Mouse (Mus musculus): ENCODE measurements around the gene Tarsl2.

DNA sequence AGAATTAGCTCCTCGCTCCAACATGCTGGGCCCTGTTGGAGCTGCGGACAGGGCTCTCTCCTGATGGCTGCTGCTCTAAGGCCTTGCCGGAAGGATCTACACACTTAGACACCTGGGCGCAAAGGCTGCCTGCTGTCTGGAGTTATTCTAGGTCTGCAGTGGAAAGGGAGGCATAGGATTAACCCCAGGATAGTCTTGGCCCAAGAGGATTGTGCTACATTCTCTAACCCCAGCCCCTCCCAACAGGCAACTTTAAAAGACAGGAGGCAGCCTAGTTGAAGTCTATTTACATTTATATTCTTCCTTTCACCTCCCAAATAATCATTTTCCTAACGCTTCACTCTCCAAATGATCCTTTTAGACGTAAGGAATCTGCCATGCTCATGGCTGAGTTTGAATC, 8.9 kb upstream of the Tarsl2 start:
- TF ChIP-seq CTCF (IDR thresholded peaks at IDR 0.05; ENCODE audit: extremely low read depth, insufficient read depth, insufficient read length, insufficient replicate concordance) (no peak), POLR2A (IDR thresholded peaks at IDR 0.05; ENCODE audit: low read depth, low read length) (no peak)

Data from spleen, adult 2 months (tissue).